Mouse (Mus musculus) heart, embryonic 11.5 days (tissue): Measurements from ENCODE around the gene Palld. TPM values are rescaled to one million over a fixed set of nuclear protein-coding genes. Genes with fewer than 3 reads are reported as not detected.
A peak's percentile ranks its signal among the peaks of the same experiment; 100 is the strongest.

Source experiments
- ATAC-seq: fragments of 200-750 bp; cut with Nextera tagmentation; replicated peaks from 2 replicates; pipeline ENCODE4 v1.8.0; 2017; ENCODE audit warnings: moderate library complexity; ENCODE audit not compliant: insufficient number of reproducible peaks, low FRiP score, low TSS enrichment
- H3K27ac ChIP-seq: fragments of 300-500 bp; sonication (generic); 2 replicates; pipeline ENCODE4 v1.5.1; 2014; ENCODE audit warnings: mild to moderate bottlenecking, low read depth, low read length
- H3K27me3 ChIP-seq: fragments of 300-500 bp; sonication (generic); 2 replicates; pipeline ENCODE4 v1.6.1; 2014; ENCODE audit warnings: mild to moderate bottlenecking, low read length, mixed read lengths; ENCODE audit not compliant: control insufficient read depth, insufficient read depth
- H3K36me3 ChIP-seq: fragments of 300-500 bp; sonication (generic); 2 replicates; pipeline ENCODE4 v1.6.1; 2014; ENCODE audit warnings: mild to moderate bottlenecking, low read length, moderate library complexity, mixed read lengths; ENCODE audit not compliant: control insufficient read depth, insufficient read depth
- H3K4me1 ChIP-seq: fragments of 300-500 bp; sonication (generic); 2 replicates; pipeline ENCODE4 v1.6.1; 2014; ENCODE audit warnings: low read length; ENCODE audit not compliant: control insufficient read depth, insufficient read depth
- H3K4me2 ChIP-seq: fragments of 300-500 bp; sonication (generic); 2 replicates; pipeline ENCODE4 v1.6.1; 2014; ENCODE audit warnings: mild to moderate bottlenecking, moderate library complexity
- H3K4me3 ChIP-seq: fragments of 300-500 bp; sonication (generic); 2 replicates; pipeline ENCODE4 v1.5.1; 2014; ENCODE audit warnings: low read depth, low read length
- H3K9ac ChIP-seq: fragments of 300-500 bp; sonication (generic); 2 replicates; pipeline ENCODE4 v1.6.1; 2014; ENCODE audit warnings: mild to moderate bottlenecking, low read depth, low read length, moderate library complexity
- H3K9me3 ChIP-seq: fragments of 300-500 bp; sonication (generic); replicated peaks from 2 replicates; pipeline ENCODE4 v1.6.1; 2016; ENCODE audit warnings: low read length; ENCODE audit not compliant: control insufficient read depth
- WGBS: fragments of 180-500 bp; shearing (Covaris S2); extraction: QIAGEN DNeasy Blood & Tissue Kit; methylation state at CpG from one replicate; pipeline ENCODE4 v1.1.7; 2014; ENCODE audit not compliant: insufficient replicate concordance; 5-methylcytosine and 5-hydroxymethylcytosine counted together
- polyA plus RNA-seq: library from polyadenylated mRNA; unstranded; fragments of >200 nt; fragmentation: Nextera tagmentation; extraction: Ambion mirVana; gene quantifications from 2 replicates; pipeline ENCODE4 v1.2.1, GENCODE M21; 2014

Gene Palld
- polyA plus RNA-seq, 1 experiment from 2014 or later: 157 TPM

GRCm38 (mm10) chr8:61894062-61894461 is 8.4 kb downstream of the Palld start:
- 47% methylated on average over 2 of the region's 2 CpGs for WGBS
- Histone ChIP-seq H3K27me3 (no peaks in the 10 kb centered on the region), H3K36me3 (no peaks in the 10 kb centered on the region; the same call in 1 of the 2 replicates), H3K4me3 (no peak overlapping the region), H3K9ac (no peak overlapping the region), H3K4me2 (no peak overlapping the region), H3K27ac (no peak overlapping the region), H3K4me1 (peaks cover 21% of the 10 kb centered on the region), H3K9me3 (no peaks in the 10 kb centered on the region)
- no peak for ATAC-seq

GRCm38 (mm10) chr8:61877607-61878006 is 24.9 kb downstream of the Palld start:
- 32% methylated on average over 7 of the region's 7 CpGs for WGBS
- Histone ChIP-seq H3K4me2 (no peak overlapping the region), H3K36me3 (no peaks in the 10 kb centered on the region), H3K9ac (no peak overlapping the region), H3K4me1 (peaks cover 7% of the 10 kb centered on the region; the same call in 1 of the 2 replicates), H3K27ac (0 out of 2 replicates have a peak overlapping the region, but pooled peaks have one; percentile 24), H3K4me3 (no peak overlapping the region), H3K9me3 (no peaks in the 10 kb centered on the region), H3K27me3 (no peaks in the 10 kb centered on the region)
- no peak for ATAC-seq

GRCm38 (mm10) chr8:61875290-61875689 is 27.2 kb downstream of the Palld start:
- H3K36me3 ChIP-seq: peaks cover 4% of the 10 kb centered on the region; the same call in 1 of the 2 replicates

GRCm38 (mm10) chr8:61873994-61874393 is 28.5 kb downstream of the Palld start:
- Histone ChIP-seq H3K9me3 (no peaks in the 10 kb centered on the region), H3K4me2 (no peak overlapping the region), H3K36me3 (peaks cover 4% of the 10 kb centered on the region; the same call in 1 of the 2 replicates), H3K9ac (no peak overlapping the region), H3K4me1 (peaks cover 7% of the 10 kb centered on the region; the same call in 1 of the 2 replicates), H3K27ac (no peak overlapping the region), H3K4me3 (no peak overlapping the region), H3K27me3 (no peaks in the 10 kb centered on the region)
- 42% methylated on average over 9 of the region's 9 CpGs for WGBS
- ATAC-seq: no peak

More at GRCm38 (mm10) chr8:61875290-61875689, 27.2 kb downstream of the Palld start:
- Histone ChIP-seq H3K4me2 (no peak overlapping the region), H3K4me3 (no peak overlapping the region), H3K9me3 (no peaks in the 10 kb centered on the region), H3K27ac (no peak overlapping the region), H3K27me3 (no peaks in the 10 kb centered on the region), H3K4me1 (peaks cover 7% of the 10 kb centered on the region; the same call in 1 of the 2 replicates), H3K9ac (no peak overlapping the region)
- no peak for ATAC-seq
- 11% methylated on average over 5 of the region's 5 CpGs for WGBS

GRCm38 (mm10) chr8:61868481-61868880 is 34.0 kb downstream of the Palld start:
- H3K36me3 ChIP-seq: peaks cover 4% of the 10 kb centered on the region; the same call in 1 of the 2 replicates
- H3K4me1 ChIP-seq: no peaks in the 10 kb centered on the region
- H3K27me3 ChIP-seq: no peaks in the 10 kb centered on the region
- H3K4me3 ChIP-seq: no peak overlapping the region
- no peak for ATAC-seq
- H3K9me3 ChIP-seq: no peaks in the 10 kb centered on the region
- 79% methylated on average over 3 of the region's 3 CpGs for WGBS
- no peak overlapping the region for H3K9ac ChIP-seq
- no peak overlapping the region for H3K4me2 ChIP-seq
- no peak overlapping the region for H3K27ac ChIP-seq

- Histone ChIP-seq H3K27ac (no peak overlapping the region), H3K36me3 (peaks cover 4% of the 10 kb centered on the region; the same call in 1 of the 2 replicates), H3K4me2 (no peak overlapping the region), H3K9me3 (no peaks in the 10 kb centered on the region), H3K27me3 (no peaks in the 10 kb centered on the region), H3K4me1 (no peaks in the 10 kb centered on the region), H3K9ac (no peak overlapping the region), H3K4me3 (no peak overlapping the region)
- 77% methylated on average over 1 of the region's 1 CpGs for WGBS
- no peak for ATAC-seq
Measured at GRCm38 (mm10) chr8:61866920-61867319, 35.6 kb downstream of the Palld start.

- Histone ChIP-seq H3K4me1 (no peaks in the 10 kb centered on the region), H3K4me2 (no peak overlapping the region), H3K36me3 (no peaks in the 10 kb centered on the region), H3K4me3 (no peak overlapping the region), H3K27ac (no peak overlapping the region), H3K9me3 (no peaks in the 10 kb centered on the region), H3K9ac (no peak overlapping the region), H3K27me3 (no peaks in the 10 kb centered on the region)
- WGBS: 86% methylated on average over 7 of the region's 7 CpGs
- no peak for ATAC-seq
Measured at GRCm38 (mm10) chr8:61865365-61865764, 37.1 kb downstream of the Palld start.

GRCm38 (mm10) chr8:61851270-61851669 is 51.2 kb downstream of the Palld start:
- H3K36me3 ChIP-seq: peaks cover 2% of the 10 kb centered on the region; the same call in 1 of the 2 replicates
- H3K4me1 ChIP-seq: peaks cover 20% of the 10 kb centered on the region
- H3K9me3 ChIP-seq: no peaks in the 10 kb centered on the region
- no peak overlapping the region for H3K9ac ChIP-seq
- WGBS: 19% methylated on average over 4 of the region's 4 CpGs
- no peaks in the 10 kb centered on the region for H3K27me3 ChIP-seq
- H3K4me3 ChIP-seq: no peak overlapping the region
- no peak overlapping the region for H3K4me2 ChIP-seq
- H3K27ac ChIP-seq: no peak overlapping the region
- ATAC-seq: no peak

GRCm38 (mm10) chr8:61848581-61849162 is 53.8 kb downstream of the Palld start:
- no peak overlapping the region for H3K4me3 ChIP-seq
- no peak for ATAC-seq
- peaks cover 23% of the 10 kb centered on the region for H3K4me1 ChIP-seq
- H3K9me3 ChIP-seq: no peaks in the 10 kb centered on the region
- no peaks in the 10 kb centered on the region for H3K27me3 ChIP-seq
- whole genome bisulfite sequencing: 33% methylated on average over 7 of the region's 7 CpGs
- H3K9ac ChIP-seq: 0 out of 2 replicates have a peak overlapping the region, but pooled peaks have one; percentile 16
- H3K27ac ChIP-seq: peak overlapping the region; percentile 66
- H3K4me2 ChIP-seq: no peak overlapping the region
- peaks cover 2% of the 10 kb centered on the region; the same call in 1 of the 2 replicates for H3K36me3 ChIP-seq
